Mouse (Mus musculus) layer of hippocampus, postnatal 25 days (tissue): ENCODE measurements around the gene Rtp3. TPM values are rescaled to one million over a fixed set of nuclear protein-coding genes. Genes with fewer than 3 reads are reported as not detected.

Experiments used
- DNase-seq, 2 experiments: peaks; one replicate each; pipeline ENCODE4 v3.0.0; 2022; ENCODE audit warnings: mixed read lengths in 2 of 2, low spot score in 1 of 2; ENCODE audit errors: extremely low spot score in 1 of 2
- total RNA-seq, 2 experiments: library from RNA; stranded (reverse); gene quantifications; 2 replicates each; pipeline ENCODE4 v1.2.3; 2021

The Rtp3 gene
- total RNA-seq, 2 experiments from 2014 or later: 0.10 to 0.26 TPM

GRCm38 (mm10) chr9:110947261-110947661 lies 43.1 kb downstream of the Rtp3 start:
- no peak for DNase-seq

- no peak for DNase-seq
These were observed 43.8 kb downstream of the Rtp3 start for GRCm38 (mm10) chr9:110946548-110947044.

DNA sequence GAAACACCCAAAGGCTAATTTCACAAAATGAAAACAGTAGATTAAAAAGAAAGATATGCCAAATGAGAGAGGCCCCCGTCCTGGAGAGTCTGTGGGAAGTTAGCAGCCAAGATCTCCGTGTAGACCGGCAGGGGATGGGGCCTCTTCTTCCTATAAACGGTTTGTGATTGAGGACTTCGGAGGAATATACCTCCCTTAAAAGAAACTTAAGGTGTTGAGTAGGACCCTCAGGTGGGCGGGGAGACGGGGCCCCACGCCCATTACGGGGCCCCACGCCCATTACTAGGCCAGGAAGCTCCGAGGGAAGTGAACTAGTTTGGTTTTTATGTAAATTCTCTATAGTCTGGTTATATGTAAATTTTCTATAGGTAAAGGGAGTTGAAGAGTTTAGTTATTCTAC lies 44.5 kb downstream of the Rtp3 start, which contains the start of gene Tdgf1:
Tdgf1 (minus strand) TSS at position 233 of the 400 bp plus-strand sequence.
- DNase-seq: no peak

DNA sequence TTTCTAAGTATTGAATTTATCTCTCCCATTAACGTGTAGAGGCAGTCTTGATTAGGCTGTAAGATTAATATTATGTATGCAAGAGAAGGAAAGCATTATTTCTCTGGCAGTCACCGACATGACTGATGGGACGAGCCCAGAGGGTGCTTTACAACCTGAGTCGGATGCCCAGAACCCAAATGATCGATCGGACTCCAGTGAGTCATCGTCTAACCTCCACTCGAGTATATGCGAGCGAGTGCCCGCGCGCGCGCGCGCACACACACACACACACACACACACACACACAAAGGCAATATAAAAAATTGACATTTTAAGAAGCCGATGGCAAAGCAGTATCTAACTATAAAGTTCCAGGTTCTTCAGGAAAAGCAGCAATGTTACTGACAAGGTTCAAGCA lies 45.0 kb downstream of the Rtp3 start:
- DNase-seq: no peak

- peak in 1 of 2 experiments; percentile 20 for DNase-seq
These were observed 46.1 kb downstream of the Rtp3 start for GRCm38 (mm10) chr9:110944265-110944664.

- no peak for DNase-seq
These were observed 52.6 kb downstream of the Rtp3 start for GRCm38 (mm10) chr9:110937506-110938490.

- no peak for DNase-seq
These were observed 54.4 kb downstream of the Rtp3 start for GRCm38 (mm10) chr9:110935941-110936340.

Other genes starting within 250 kb of the Rtp3 start
- under 1 TPM in 1 of 2 experiments, not detected in 1; 0.39 TPM for gene Myl3, start 248.7 kb downstream of the Rtp3 start, total RNA-seq
- gene Pth1r, start 243.4 kb downstream of the Rtp3 start, total RNA-seq: 1 to 10 TPM; 5.5 to 6.4 TPM
- not detected for gene Prss42, start 192.4 kb downstream of the Rtp3 start, total RNA-seq
- gene Prss44, start 176.6 kb downstream of the Rtp3 start, total RNA-seq: not detected
- gene Prss43, start 163.9 kb downstream of the Rtp3 start, total RNA-seq: under 1 TPM; 0.30 to 0.52 TPM
- gene Prss45, start 156.0 kb downstream of the Rtp3 start, total RNA-seq: under 1 TPM; 0.44 to 0.61 TPM
- under 1 TPM in 1 of 2 experiments, not detected in 1; 0.22 TPM for gene Prss46, start 146.1 kb downstream of the Rtp3 start, total RNA-seq
- under 1 TPM; 0.54 to 0.80 TPM for gene Prss50, start 132.6 kb downstream of the Rtp3 start, total RNA-seq
- 10 to 100 TPM in 1 of 2 experiments, 1 to 10 TPM in 1; 8.6 to 17.6 TPM for gene Als2cl, start 110.7 kb downstream of the Rtp3 start, total RNA-seq
- 1 to 10 TPM; 1.5 to 1.7 TPM for gene Tmie, start 110.5 kb downstream of the Rtp3 start, total RNA-seq
- gene Fam240a, start 73.7 kb downstream of the Rtp3 start, total RNA-seq: not detected
- gene Tdgf1, start 44.4 kb downstream of the Rtp3 start, total RNA-seq: under 1 TPM; 0.23 to 0.66 TPM
- 1 to 10 TPM; 1.8 to 2.3 TPM for gene Lrrc2, start 39.0 kb downstream of the Rtp3 start, total RNA-seq
- under 1 TPM in 1 of 2 experiments, not detected in 1; 0.34 TPM for gene Ltf, start 28.7 kb upstream of the Rtp3 start, total RNA-seq
- 1 to 10 TPM in 1 of 2 experiments, under 1 TPM in 1; 0.89 to 1.0 TPM for gene Ccrl2, start 66.9 kb upstream of the Rtp3 start, total RNA-seq
- 10 to 100 TPM; 29.7 to 37.0 TPM for gene Lrrfip2, start 127.0 kb upstream of the Rtp3 start, total RNA-seq